19 mouse cellular contexts compared by ENCODE assay signal in genomic region chr2:170494784-170495710, GRCm38 (mm10). TPM values are rescaled to one million over a fixed set of nuclear protein-coding genes. Genes with fewer than 3 reads are reported as not detected.
DNase-seq lines count a peak whose midpoint lies in the region; ATAC-seq lines count a peak whose summit lies in the region.
"Had no signal": no experiment of that assay in that cellular context is flagged by ENCODE, and none has a peak within 500 bp of the region (broad histone marks: within the 10 kb centered on the region; RNA-seq: fewer than 3 reads in every experiment).

No protein-coding gene starts in this region.

- H3K4me3 ChIP-seq in intestine, embryonic 14.5 days (ENCODE audit: low read depth, low read length): peak overlapping the region; percentile 2; the same call in 1 of the 2 replicates
- H3K4me3 ChIP-seq in intestine, embryonic 15.5 days (replicated peaks): no peak overlapping the region
- H3K4me3 ChIP-seq in limb, embryonic 15.5 days: peak overlapping the region; percentile 11; the same call in 1 of the 2 replicates
- H3K4me3 ChIP-seq: myocyte had no signal

- ATAC-seq in intestine, embryonic 14.5 days (replicated peaks; ENCODE audit: low FRiP score, low TSS enrichment, low read depth): no peak
- no peak for ATAC-seq in intestine, embryonic 15.5 days
- ATAC-seq in limb, embryonic 15.5 days (ENCODE audit: insufficient number of reproducible peaks, low FRiP score, low TSS enrichment, low read depth): no peak
- ATAC-seq: CD4-positive, CD25-positive, alpha-beta regulatory T cell, adult 4 months had no signal

- H3K4me1 ChIP-seq in intestine, embryonic 14.5 days (replicated peaks; ENCODE audit: control insufficient read depth, insufficient read depth, low read length): peaks cover 10% of the 10 kb centered on the region
- H3K4me1 ChIP-seq in intestine, embryonic 15.5 days (replicated peaks): peaks cover 16% of the 10 kb centered on the region
- H3K4me1 ChIP-seq in limb, embryonic 15.5 days: peaks cover 27% of the 10 kb centered on the region

- H3K9ac ChIP-seq in intestine, embryonic 14.5 days (ENCODE audit: low read length): no peak overlapping the region
- no peak overlapping the region for H3K9ac ChIP-seq in intestine, embryonic 15.5 days
- H3K9ac ChIP-seq in limb, embryonic 15.5 days: no peak overlapping the region
- H3K9ac ChIP-seq: hindbrain, embryonic 13.5 days; liver, embryonic 14.5 days had no signal

- 6% methylated on average over 31 of the region's 31 CpGs for WGBS in intestine, embryonic 14.5 days
- 8% methylated on average over 31 of the region's 31 CpGs for WGBS in intestine, embryonic 15.5 days
- 6% methylated on average over 31 of the region's 31 CpGs for WGBS in limb, embryonic 15.5 days

- DNase-seq in intestine, embryonic 14.5 days (ENCODE audit: low spot score): peak; percentile 64
- DNase-seq in ES-CJ7 (ENCODE audit: low read depth, low spot score) (peak; percentile 37), MN1 (ENCODE audit: low spot score) (no peak)
- peak; percentile 35 for DNase-seq in embryo, embryonic 9.5 days (ENCODE audit: extremely low spot score)
- DNase-seq in frontal cortex, adult 2 months (ENCODE audit: extremely low spot score in 1 of 2, low spot score in 1 of 2): no peak
- no peak for DNase-seq in adrenal gland, postnatal 25 days
- DNase-seq: cerebellum, postnatal 36 days; gastrocnemius, postnatal 14 days; lung, postnatal 4 days; spleen, adult 18-20 months had no signal

- H3K27ac ChIP-seq in intestine, embryonic 14.5 days (ENCODE audit: low read depth): no peak overlapping the region
- H3K27ac ChIP-seq in intestine, embryonic 15.5 days: no peak overlapping the region
- H3K27ac ChIP-seq in limb, embryonic 15.5 days: no peak overlapping the region
- H3K27ac ChIP-seq: hindbrain, embryonic 13.5 days; liver, embryonic 14.5 days had no signal

- no peak overlapping the region for H3K4me2 ChIP-seq in intestine, embryonic 14.5 days (ENCODE audit: low read length)
- no peak overlapping the region for H3K4me2 ChIP-seq in intestine, embryonic 15.5 days (replicated peaks)
- peak overlapping the region; percentile 7 for H3K4me2 ChIP-seq in limb, embryonic 15.5 days
- H3K4me2 ChIP-seq: heart, embryonic 11.5 days had no signal

- peaks cover 65% of the 10 kb centered on the region for H3K27me3 ChIP-seq in intestine, embryonic 14.5 days (replicated peaks; ENCODE audit: control insufficient read depth, insufficient read depth, low read length)
- H3K27me3 ChIP-seq in intestine, embryonic 15.5 days (replicated peaks): peaks cover 59% of the 10 kb centered on the region
- peaks cover 79% of the 10 kb centered on the region for H3K27me3 ChIP-seq in limb, embryonic 15.5 days

- no peaks in the 10 kb centered on the region for H3K36me3 ChIP-seq in intestine, embryonic 14.5 days (ENCODE audit: control insufficient read depth, insufficient read depth, low read length)
- no peaks in the 10 kb centered on the region for H3K36me3 ChIP-seq in intestine, embryonic 15.5 days
- no peaks in the 10 kb centered on the region for H3K36me3 ChIP-seq in limb, embryonic 15.5 days
- H3K36me3 ChIP-seq: hindbrain, embryonic 13.5 days had no signal

- H3K9me3 ChIP-seq in intestine, embryonic 14.5 days (ENCODE audit: control insufficient read depth, low read length): no peaks in the 10 kb centered on the region
- no peaks in the 10 kb centered on the region for H3K9me3 ChIP-seq in intestine, embryonic 15.5 days
- no peaks in the 10 kb centered on the region for H3K9me3 ChIP-seq in limb, embryonic 15.5 days
- H3K9me3 ChIP-seq: hindbrain, embryonic 13.5 days had no signal

RNA-seq across cellular contexts. Expression of gene Pfdn4, which starts 1.2 kb away (rescaled TPM):
- 68.1 and 77.6 TPM in 2 replicates for polyA plus RNA-seq in intestine, embryonic 14.5 days (2014; fragmentation: Nextera tagmentation; extraction: Ambion mirVana)
- polyA plus RNA-seq in intestine, embryonic 15.5 days (2015; fragmentation: Nextera tagmentation; extraction: Ambion mirVana): 61.6 and 81.4 TPM in 2 replicates
- polyA plus RNA-seq in limb, embryonic 15.5 days (2015; fragmentation: Nextera tagmentation; extraction: Ambion mirVana): 60.0 and 63.5 TPM in 2 replicates
- polyA plus RNA-seq in frontal cortex, adult 2 months (2012; rRNA removed): 30.8 and 32.9 TPM in 2 replicates
- total RNA-seq in adrenal gland, postnatal 25 days (2021): 23.3 and 23.9 TPM in 2 replicates

RNA-seq across cellular contexts. Expression of gene Cyp24a1, which starts 1.9 kb away (rescaled TPM):
- polyA plus RNA-seq in intestine, embryonic 14.5 days (2014; fragmentation: Nextera tagmentation; extraction: Ambion mirVana): not detected in 2 replicates
- not detected in 2 replicates for polyA plus RNA-seq in intestine, embryonic 15.5 days (2015; fragmentation: Nextera tagmentation; extraction: Ambion mirVana)
- not detected in 2 replicates for polyA plus RNA-seq in limb, embryonic 15.5 days (2015; fragmentation: Nextera tagmentation; extraction: Ambion mirVana)
- 0.08 and 0.11 TPM in 2 replicates for polyA plus RNA-seq in frontal cortex, adult 2 months (2012; rRNA removed)
- not detected in 2 replicates for total RNA-seq in adrenal gland, postnatal 25 days (2021)
- total RNA-seq: adrenal gland, adult 2 months; gastrocnemius, postnatal 14 days; left cerebral cortex, adult 18-20 months had no signal
- polyA plus RNA-seq: CD4-positive, CD25-positive, alpha-beta regulatory T cell, adult 4 months; heart, embryonic 11.5 days; hindbrain, embryonic 13.5 days; liver, embryonic 14.5 days had no signal

Comparison
In these comparisons a context has a peak if more than half of its experiments do, and no peak if none do; other contexts are left out.
1. DNase-seq: peak in intestine, embryonic 14.5 days (single experiment), ES-CJ7 (single experiment) and embryo, embryonic 9.5 days (single experiment); none in frontal cortex, adult 2 months (0 of 2), MN1 (single experiment) and adrenal gland, postnatal 25 days (single experiment).